Mouse (Mus musculus) C2C12 (cell line): ENCODE results near the gene Pla2g4e. TPM values are rescaled to one million over a fixed set of nuclear protein-coding genes. Genes with fewer than 3 reads are reported as not detected.
"Not testable (repeated sequence)": the region's sequence is repeated elsewhere in the genome, so short reads cannot be mapped to it uniquely, and the experiment has no call there.

Source experiments
- H3K27me3 ChIP-seq: one replicate; pipeline ENCODE4 v1.6.1; 2011; ENCODE audit not compliant: control insufficient read depth, insufficient read depth, insufficient read length
- H3K36me3 ChIP-seq: one replicate; pipeline ENCODE4 v1.6.1; 2011; ENCODE audit not compliant: control insufficient read depth, insufficient read depth
- H3K4me3 ChIP-seq: one replicate; pipeline ENCODE4 v1.5.1; 2011; ENCODE audit warnings: mild to moderate bottlenecking, control low read depth; ENCODE audit not compliant: poor library complexity, insufficient read depth, severe bottlenecking
- H3K79me2 ChIP-seq: one replicate; pipeline ENCODE4 v1.6.1; 2011; ENCODE audit not compliant: control insufficient read depth, insufficient read depth
- H3K79me3 ChIP-seq: one replicate; pipeline ENCODE4 v1.6.1; 2011; ENCODE audit warnings: low read depth, control low read depth
- H3ac ChIP-seq: one replicate; pipeline ENCODE3; 2011; ENCODE audit warnings: low read depth; ENCODE audit not compliant: control insufficient read depth, insufficient read length
- CEBPB ChIP-seq: IDR thresholded peaks from one replicate; pipeline ENCODE4 v1.6.1; 2011; ENCODE audit warnings: low read depth, mild to moderate bottlenecking, control low read depth, moderate library complexity
- CTCF ChIP-seq: IDR thresholded peaks from one replicate; pipeline ENCODE4 v1.5.1; 2011; ENCODE audit not compliant: control insufficient read depth, insufficient read depth, insufficient read length
- FOSL1 ChIP-seq: IDR thresholded peaks from one replicate; pipeline ENCODE4 v1.8.0; 2011; ENCODE audit warnings: mild to moderate bottlenecking, low read length; ENCODE audit not compliant: poor library complexity, insufficient read depth, severe bottlenecking
- MAX ChIP-seq: IDR thresholded peaks from one replicate; pipeline ENCODE4 v1.6.1; 2011; ENCODE audit warnings: mild to moderate bottlenecking, control low read depth
- MYOD1 ChIP-seq: IDR thresholded peaks from one replicate; pipeline ENCODE4 v1.6.1; 2011; ENCODE audit warnings: low read depth; ENCODE audit not compliant: control insufficient read depth, insufficient read length
- MYOG ChIP-seq: IDR thresholded peaks from one replicate; pipeline ENCODE4 v1.6.1; 2011; ENCODE audit not compliant: control insufficient read depth, insufficient read length; ENCODE audit errors: extremely low read depth
- USF1 ChIP-seq: IDR thresholded peaks from one replicate; pipeline ENCODE4 v1.6.1; 2011; ENCODE audit warnings: low read depth, mild to moderate bottlenecking, control low read depth, moderate library complexity
- polyA plus RNA-seq: library from polyadenylated mRNA; unstranded; fragments of >200 nt; fragmentation: generic; extraction: Trizol; gene quantifications from one replicate; pipeline ENCODE4 v1.2.1, GENCODE M21; 2012; ENCODE audit warnings: missing spikeins

Pla2g4e gene
- polyA plus RNA-seq, 1 experiment: not detected

GRCm38 (mm10) chr2:120243995-120244394 lies 1.1 kb downstream of the Pla2g4e start:
- H3K36me3 ChIP-seq: no peaks in the 10 kb centered on the region
- no peak for TF ChIP-seq USF1
- no peak for TF ChIP-seq MYOG
- no peak for TF ChIP-seq FOSL1
- no peak for TF ChIP-seq CTCF
- TF ChIP-seq MYOD1: no peak
- TF ChIP-seq CEBPB: no peak
- no peak for TF ChIP-seq MAX
- H3K27me3 ChIP-seq: peaks cover 17% of the 10 kb centered on the region
- no peak overlapping the region for H3K4me3 ChIP-seq
- H3ac ChIP-seq: no peak overlapping the region
- H3K79me2 ChIP-seq: no peaks in the 10 kb centered on the region
- no peaks in the 10 kb centered on the region for H3K79me3 ChIP-seq

GRCm38 (mm10) chr2:120242791-120243467 lies 2.2 kb downstream of the Pla2g4e start:
- H3ac ChIP-seq: no peak overlapping the region
- TF ChIP-seq FOSL1 (no peak), MAX (no peak)
- peaks cover 21% of the 10 kb centered on the region for H3K27me3 ChIP-seq
- no peak overlapping the region for H3K4me3 ChIP-seq
- H3K79me3 ChIP-seq: no peaks in the 10 kb centered on the region
- H3K79me2 ChIP-seq: no peaks in the 10 kb centered on the region
- no peaks in the 10 kb centered on the region for H3K36me3 ChIP-seq

- H3K36me3 ChIP-seq, H3K4me3 ChIP-seq, H3ac ChIP-seq, H3K79me3 ChIP-seq, H3K79me2 ChIP-seq: not testable (repeated sequence)
- H3K27me3 ChIP-seq: peaks cover 25% of the 10 kb centered on the region
Observed at GRCm38 (mm10) chr2:120238733-120239132, 6.4 kb downstream of the Pla2g4e start.

- Histone ChIP-seq H3ac (no peak overlapping the region), H3K79me2 (no peaks in the 10 kb centered on the region), H3K79me3 (no peaks in the 10 kb centered on the region), H3K36me3 (no peaks in the 10 kb centered on the region), H3K4me3 (no peak overlapping the region), H3K27me3 (peaks cover 20% of the 10 kb centered on the region)
- TF ChIP-seq USF1 (no peak), MYOG (no peak), CTCF (no peak), MAX (no peak), CEBPB (no peak), FOSL1 (no peak), MYOD1 (no peak)
Observed at GRCm38 (mm10) chr2:120237784-120238183, 7.4 kb downstream of the Pla2g4e start.

GRCm38 (mm10) chr2:120235947-120236640 lies 9.0 kb downstream of the Pla2g4e start:
- Histone ChIP-seq H3K27me3 (peaks cover 18% of the 10 kb centered on the region), H3K36me3 (no peaks in the 10 kb centered on the region), H3ac (no peak overlapping the region), H3K4me3 (no peak overlapping the region), H3K79me2 (no peaks in the 10 kb centered on the region), H3K79me3 (no peaks in the 10 kb centered on the region)
- TF ChIP-seq MYOG (no peak), MAX (no peak), MYOD1 (no peak), FOSL1 (no peak), USF1 (no peak), CEBPB (no peak), CTCF (no peak)

DNA sequence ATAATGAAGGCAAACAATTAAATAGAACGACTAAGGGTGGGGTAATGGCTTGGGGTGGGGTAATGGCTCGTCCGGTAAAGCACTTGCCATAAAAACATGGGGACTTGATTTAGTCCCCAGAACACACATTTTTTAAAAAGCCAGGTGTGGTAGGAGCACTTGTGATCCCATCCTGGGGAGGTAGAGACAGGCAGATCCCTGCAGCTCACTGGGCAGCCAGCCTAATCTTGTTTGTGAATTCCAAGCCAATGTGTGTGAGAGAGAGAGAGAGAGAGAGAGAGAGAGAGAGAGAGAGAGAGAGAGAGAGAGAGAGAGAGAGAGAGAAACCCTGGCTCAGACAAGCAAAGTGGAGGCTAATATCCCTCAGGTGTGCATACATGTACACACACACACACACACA lies 9.8 kb downstream of the Pla2g4e start:
- H3K27me3 ChIP-seq: peaks cover 21% of the 10 kb centered on the region
- H3K79me3 ChIP-seq: no peaks in the 10 kb centered on the region
- no peak overlapping the region for H3K4me3 ChIP-seq
- no peaks in the 10 kb centered on the region for H3K36me3 ChIP-seq
- H3ac ChIP-seq: no peak overlapping the region
- no peaks in the 10 kb centered on the region for H3K79me2 ChIP-seq
- TF ChIP-seq MYOD1: no peak
- TF ChIP-seq USF1: no peak
